Mouse (Mus musculus) erythroblast, embryonic 14.5 days (primary cell): ENCODE measurements around the gene Cdh9.

Experiments used
- GATA1 ChIP-seq: IDR thresholded peaks from 2 replicates; pipeline ENCODE4 v1.6.1; 2012; ENCODE audit warnings: low read length, inconsistent platforms, mixed read lengths
- TAL1 ChIP-seq: IDR thresholded peaks from 3 replicates; pipeline ENCODE4 v1.6.1; 2012; ENCODE audit warnings: low read length, inconsistent platforms, mixed read lengths

DNA sequence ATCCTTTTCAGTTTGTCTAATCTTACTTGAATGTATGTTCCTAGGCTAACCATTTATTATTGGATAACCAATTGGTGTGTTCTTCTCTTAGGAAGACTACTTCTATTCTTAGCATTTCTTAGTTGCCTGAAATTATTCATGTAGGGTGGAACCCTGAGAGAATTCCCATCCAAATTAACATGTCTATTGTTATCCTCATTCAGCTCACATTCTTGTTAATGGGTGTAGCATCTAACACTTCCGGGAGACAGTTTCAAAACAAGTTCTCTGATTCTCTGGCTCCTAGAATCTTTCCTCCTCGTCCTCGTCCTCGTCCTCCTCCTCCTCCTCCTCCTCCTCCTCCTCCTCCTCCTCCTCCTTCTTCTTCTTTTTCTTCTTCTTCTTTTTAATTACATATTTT is 10.5 kb downstream of the Cdh9 start:
- no peak for TF ChIP-seq GATA1
- no peak for TF ChIP-seq TAL1
